Mouse (Mus musculus) gastrocnemius, adult 2 months (tissue): ENCODE measurements at regions not wholly inside any gene's neighbourhood (a gene's known extent, or its start where the extent isn't known, plus 50 kb on each side); places are given as distances from the start of the nearest gene placed in this dataset.

ENCODE experiments used
- DNase-seq: peaks from one replicate; pipeline ENCODE4 v3.0.0; 2022
- H3K27ac ChIP-seq: fragments of 200-600 bp; 2 replicates; pipeline ENCODE4 v1.8.1; 2022; ENCODE audit warnings: mild to moderate bottlenecking
- H3K4me3 ChIP-seq: fragments of 200-600 bp; 2 replicates; pipeline ENCODE4 v1.8.1; 2022; ENCODE audit warnings: mild to moderate bottlenecking, moderate library complexity
- CTCF ChIP-seq: fragments of 200-600 bp; IDR thresholded peaks from 2 replicates; pipeline ENCODE4 v1.8.1; 2022; ENCODE audit warnings: antibody characterized with exemption, mild to moderate bottlenecking, moderate library complexity
- intact Hi-C: fragments of 180-260 bp; cut with DNase I; formaldehyde crosslinking; loops from one replicate; pipeline ENCODE4 v1.15.1; 2025

GRCm38 (mm10) chr8:89380436-89380835, 336.5 kb upstream of the Sall1 start:
- no peak for TF ChIP-seq CTCF
- Histone ChIP-seq H3K27ac (no peak overlapping the region), H3K4me3 (no peak overlapping the region)
- intact Hi-C loops: no loop called here
- no peak for DNase-seq

- TF ChIP-seq CTCF: no peak
- intact Hi-C loops: no loop called here
- Histone ChIP-seq H3K27ac (no peak overlapping the region), H3K4me3 (no peak overlapping the region)
- no peak for DNase-seq
Measured at GRCm38 (mm10) chr8:89372761-89373160, 328.8 kb upstream of the Sall1 start.

GRCm38 (mm10) chr8:89371773-89372132, 327.8 kb upstream of the Sall1 start:
- no peak for DNase-seq
- H3K4me3 ChIP-seq: no peak overlapping the region
- TF ChIP-seq CTCF: no peak
- intact Hi-C loops: no loop called here
- H3K27ac ChIP-seq: no peak overlapping the region

DNA sequence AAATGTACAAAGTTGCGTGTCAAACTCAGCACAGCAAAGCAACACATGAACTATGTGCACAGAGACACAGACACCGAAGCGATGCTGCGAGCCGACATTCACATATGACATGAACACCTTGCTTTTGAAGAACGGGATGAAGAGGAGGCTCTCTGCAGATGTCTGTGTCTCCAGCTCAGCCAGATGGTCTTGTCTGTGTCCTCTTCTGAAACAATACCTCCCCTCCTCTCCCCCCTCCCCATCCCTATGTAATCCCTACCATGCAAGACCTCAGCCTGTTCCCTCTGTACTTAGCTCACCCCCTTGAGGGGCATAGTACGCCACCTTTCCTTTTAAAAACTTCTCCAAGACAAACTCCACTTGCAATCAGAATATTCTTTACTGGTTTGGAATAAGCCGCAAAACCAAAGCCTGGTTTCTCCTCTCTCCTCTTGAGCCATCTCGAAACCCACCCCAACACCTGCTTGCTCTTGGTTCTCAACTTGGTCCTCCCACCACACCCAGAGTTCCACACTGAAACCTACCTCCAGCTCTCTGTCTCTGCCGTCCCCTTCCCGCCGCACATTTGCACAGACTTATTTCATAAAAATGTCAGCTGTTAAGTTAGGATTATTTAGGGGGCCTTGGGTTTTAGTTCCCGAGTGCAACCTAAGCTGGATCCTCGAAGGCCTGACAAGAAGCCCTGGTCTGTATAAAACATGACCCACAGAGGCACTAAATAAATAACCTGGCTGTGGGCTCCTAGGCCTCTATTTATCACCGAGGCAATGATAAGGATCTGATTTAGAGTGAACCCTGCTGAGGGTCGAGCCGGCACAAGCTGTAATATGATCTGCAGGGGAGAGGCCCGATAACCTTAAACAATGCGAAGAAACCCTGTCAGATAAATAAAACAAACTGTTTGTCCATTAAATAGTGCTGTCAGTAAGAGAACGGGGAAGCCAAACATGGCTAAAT, 327.1 kb upstream of the Sall1 start:
- no peak for TF ChIP-seq CTCF
- intact Hi-C loops: no loop called here

GRCm38 (mm10) chr8:89365430-89365829, 321.5 kb upstream of the Sall1 start:
- intact Hi-C loops: no loop called here
- Histone ChIP-seq H3K4me3 (no peak overlapping the region), H3K27ac (no peak overlapping the region)
- no peak for TF ChIP-seq CTCF
- DNase-seq: no peak

More for the DNA sequence above, 327.1 kb upstream of the Sall1 start:
- H3K4me3 ChIP-seq: no peak overlapping the region
- DNase-seq: no peak
- no peak overlapping the region for H3K27ac ChIP-seq

GRCm38 (mm10) chr8:89358411-89358810, 314.4 kb upstream of the Sall1 start:
- Histone ChIP-seq H3K27ac (no peak overlapping the region), H3K4me3 (no peak overlapping the region)
- intact Hi-C loops: no loop called here
- TF ChIP-seq CTCF: no peak
- DNase-seq: no peak

- no peak for DNase-seq
- TF ChIP-seq CTCF: no peak
- no peak overlapping the region for H3K4me3 ChIP-seq
- H3K27ac ChIP-seq: no peak overlapping the region
- intact Hi-C loops: no loop called here
Measured at GRCm38 (mm10) chr8:89345547-89345946, 301.6 kb upstream of the Sall1 start.

- TF ChIP-seq CTCF: no peak
Measured at GRCm38 (mm10) chr8:89341686-89342085, 297.7 kb upstream of the Sall1 start.

DNA sequence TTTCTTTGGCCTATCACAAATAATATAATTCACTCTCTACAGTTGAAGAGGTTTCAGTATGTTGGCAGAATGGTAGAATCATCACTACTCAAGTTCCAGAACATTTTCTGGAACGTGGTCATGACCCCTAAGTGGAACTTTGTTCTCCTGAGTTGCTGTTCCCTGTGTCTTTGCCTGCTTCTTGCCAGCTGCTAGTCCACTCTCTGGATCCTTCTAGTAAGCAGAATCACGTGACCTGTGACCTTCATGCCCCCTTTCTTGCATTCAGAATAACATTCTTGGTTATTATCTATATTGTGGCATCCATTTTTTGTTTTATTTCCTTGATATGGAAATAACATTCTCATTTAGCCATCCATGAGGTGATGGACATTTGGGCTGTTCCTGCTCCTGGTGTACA, 291.5 kb upstream of the Sall1 start:
- DNase-seq: no peak
- Histone ChIP-seq H3K27ac (no peak overlapping the region), H3K4me3 (no peak overlapping the region)
- no peak for TF ChIP-seq CTCF
- intact Hi-C loops: no loop called here

More at GRCm38 (mm10) chr8:89341686-89342085, 297.7 kb upstream of the Sall1 start:
- Histone ChIP-seq H3K27ac (no peak overlapping the region), H3K4me3 (no peak overlapping the region)
- no peak for DNase-seq
- intact Hi-C loops: no loop called here

GRCm38 (mm10) chr8:89325751-89326351, 281.9 kb upstream of the Sall1 start:
- H3K27ac ChIP-seq: no peak overlapping the region
- TF ChIP-seq CTCF: no peak
- intact Hi-C loops: no loop called here
- DNase-seq: no peak
- H3K4me3 ChIP-seq: no peak overlapping the region

- intact Hi-C loops: no loop called here
- TF ChIP-seq CTCF: no peak
- DNase-seq: no peak
- Histone ChIP-seq H3K27ac (no peak overlapping the region), H3K4me3 (no peak overlapping the region)
Measured at GRCm38 (mm10) chr8:89325248-89325645, 281.3 kb upstream of the Sall1 start.

DNA sequence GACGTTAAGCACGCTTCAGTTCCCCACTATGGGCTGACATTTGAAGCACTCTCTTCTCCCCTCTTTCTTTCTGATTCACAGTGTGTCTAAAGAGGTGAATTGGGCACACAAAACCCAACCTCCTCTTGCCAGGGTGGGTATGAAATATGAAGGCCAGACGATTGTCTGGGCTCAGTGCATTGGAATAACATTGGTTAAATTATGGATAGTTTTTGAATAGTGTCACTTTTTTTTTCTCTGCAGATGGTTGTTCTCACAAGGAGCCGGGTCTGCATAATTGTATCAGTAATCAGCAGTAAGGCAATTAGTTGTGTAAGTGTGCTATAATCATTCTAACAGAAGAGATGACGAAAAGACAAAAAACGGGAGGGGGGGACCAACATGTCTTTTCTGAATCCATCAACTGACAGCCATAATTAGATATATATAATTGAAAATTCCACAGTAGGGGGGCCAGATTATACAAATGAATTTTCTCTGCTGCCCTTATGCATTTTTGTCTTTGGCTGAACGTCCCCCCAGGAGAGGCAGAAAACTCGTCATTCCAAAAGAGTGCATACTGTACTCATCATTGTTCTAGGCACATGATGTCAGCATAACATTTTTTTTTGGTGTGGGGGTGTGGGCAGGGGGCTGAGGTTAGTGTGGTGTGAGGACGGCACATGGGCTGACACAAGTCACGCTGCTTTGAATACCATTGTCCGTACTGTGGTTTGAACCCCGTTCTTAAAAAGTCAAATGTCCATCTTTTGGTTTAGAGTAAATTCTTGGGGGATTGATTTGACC, 280.7 kb upstream of the Sall1 start:
- Histone ChIP-seq H3K27ac (no peak overlapping the region), H3K4me3 (no peak overlapping the region)
- no peak for TF ChIP-seq CTCF
- intact Hi-C loops: no loop called here
- no peak for DNase-seq
